Mouse (Mus musculus) embryonic facial prominence, embryonic 15.5 days (tissue): ENCODE measurements at regions not wholly inside any gene's neighbourhood (a gene's known extent, or its start where the extent isn't known, plus 50 kb on each side); places are given as distances from the start of the nearest gene placed in this dataset.

Experiments
- ATAC-seq: fragments of 200-750 bp; cut with Nextera tagmentation; 2 replicates; pipeline ENCODE4 v1.8.0; 2017; ENCODE audit warnings: low read depth, moderate TSS enrichment; ENCODE audit not compliant: insufficient number of reproducible peaks, low FRiP score, low TSS enrichment
- H3K27ac ChIP-seq: fragments of 300-500 bp; sonication (generic); replicated peaks from 2 replicates; pipeline ENCODE4 v1.5.1; 2015; ENCODE audit warnings: mild to moderate bottlenecking, inconsistent platforms
- H3K27me3 ChIP-seq: fragments of 300-500 bp; sonication (generic); 2 replicates; pipeline ENCODE4 v1.6.1; 2015; ENCODE audit warnings: inconsistent platforms
- H3K36me3 ChIP-seq: fragments of 300-500 bp; sonication (generic); 2 replicates; pipeline ENCODE4 v1.6.1; 2015; ENCODE audit warnings: mild to moderate bottlenecking, inconsistent platforms
- H3K4me1 ChIP-seq: fragments of 300-500 bp; sonication (generic); 2 replicates; pipeline ENCODE4 v1.6.1; 2015; ENCODE audit warnings: inconsistent platforms
- H3K4me2 ChIP-seq: fragments of 300-500 bp; sonication (generic); replicated peaks from 2 replicates; pipeline ENCODE4 v1.6.1; 2015; ENCODE audit warnings: mild to moderate bottlenecking, inconsistent platforms
- H3K4me3 ChIP-seq: fragments of 300-500 bp; sonication (generic); replicated peaks from 2 replicates; pipeline ENCODE4 v1.5.1; 2015; ENCODE audit warnings: mild to moderate bottlenecking, inconsistent platforms
- H3K9ac ChIP-seq: fragments of 300-500 bp; sonication (generic); 2 replicates; pipeline ENCODE4 v1.6.1; 2015; ENCODE audit warnings: inconsistent platforms
- H3K9me3 ChIP-seq: fragments of 300-500 bp; sonication (generic); replicated peaks from 2 replicates; pipeline ENCODE4 v1.6.1; 2016; ENCODE audit warnings: inconsistent platforms
- WGBS: fragments of 180-500 bp; shearing (Covaris S2); methylation state at CpG from one replicate; pipeline ENCODE4 v1.1.7; 2015; 5-methylcytosine and 5-hydroxymethylcytosine counted together
- microRNA counts: library from miRNA; unstranded; fragments of <30 nt; microRNA quantifications from one replicate; lab custom pipeline; 2016
- microRNA-seq: library from miRNA; unstranded; fragments of <30 nt; microRNA quantifications from one replicate; pipeline ENCODE4, GENCODE M21; 2016; ENCODE audit warnings: borderline number of aligned reads

DNA sequence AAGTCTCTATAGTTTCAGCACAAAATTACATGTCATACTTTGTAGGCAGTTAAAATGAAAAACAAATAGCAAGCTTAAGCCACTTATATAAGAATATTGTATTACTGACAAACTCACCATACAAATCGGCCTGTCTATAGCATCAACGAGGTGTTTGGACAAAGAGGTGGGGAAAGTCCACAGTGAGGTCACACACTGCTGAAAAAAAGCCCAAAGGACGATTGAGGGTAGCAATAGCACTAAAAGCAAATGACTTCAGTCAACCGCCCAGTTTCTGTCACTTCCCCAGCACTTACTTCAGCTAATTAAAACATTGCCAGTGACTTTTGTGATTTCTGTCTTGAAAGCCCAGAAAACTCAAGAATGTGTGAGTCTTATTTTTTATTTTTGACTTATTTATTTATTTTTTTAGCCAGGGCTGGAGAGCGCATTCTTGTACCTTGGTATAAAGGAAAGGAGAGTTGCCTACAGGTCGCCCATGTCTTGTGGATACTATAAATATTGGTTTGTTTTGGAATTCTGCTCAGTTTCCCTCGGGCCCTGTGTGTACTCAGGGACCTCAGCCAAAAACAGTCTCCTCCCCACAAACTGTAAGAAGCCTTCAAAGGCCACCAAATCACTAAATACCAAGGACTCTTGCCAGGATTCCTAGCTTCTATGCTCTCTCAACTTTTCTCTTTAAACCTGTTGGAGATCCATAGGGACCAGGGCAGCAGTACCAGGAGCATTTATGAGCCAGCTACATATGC is 71.2 kb upstream of the 4933415F23Rik start:
- Histone ChIP-seq H3K9me3 (no peaks in the 10 kb centered on the region), H3K27me3 (no peaks in the 10 kb centered on the region), H3K4me1 (0 out of 2 replicates have a peak, but pooled peaks cover 4% of the 10 kb centered on the region), H3K27ac (no peak overlapping the region), H3K36me3 (no peaks in the 10 kb centered on the region), H3K4me3 (no peak overlapping the region), H3K4me2 (no peak overlapping the region), H3K9ac (no peak overlapping the region)
- WGBS, result 55% methylated on average over 7 of the region's 7 CpGs
- no peak for ATAC-seq

DNA sequence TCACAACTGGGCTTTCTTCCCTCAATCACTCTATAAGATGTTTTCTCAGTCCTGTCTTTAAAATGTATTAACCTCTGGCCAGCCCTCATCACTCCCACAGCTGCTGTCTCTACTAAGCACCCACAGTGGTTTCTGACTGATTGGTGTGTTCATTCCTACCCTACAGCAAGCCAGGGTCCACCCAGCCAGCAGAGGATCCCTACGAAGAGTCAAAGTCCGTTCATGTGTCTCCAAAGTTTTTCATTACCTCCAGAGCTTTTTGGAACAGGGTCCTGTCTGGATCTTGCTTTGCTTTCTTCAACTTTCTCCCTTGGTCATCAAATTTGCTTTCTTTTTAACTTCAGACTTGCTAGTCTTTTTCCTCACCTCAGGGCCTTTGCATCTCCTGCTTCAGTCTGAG is 69.3 kb upstream of the 4933415F23Rik start:
- Histone ChIP-seq H3K4me1 (0 out of 2 replicates have a peak, but pooled peaks cover 4% of the 10 kb centered on the region), H3K4me2 (no peak overlapping the region), H3K27me3 (no peaks in the 10 kb centered on the region), H3K36me3 (no peaks in the 10 kb centered on the region), H3K9ac (no peak overlapping the region), H3K27ac (no peak overlapping the region), H3K4me3 (no peak overlapping the region), H3K9me3 (no peaks in the 10 kb centered on the region)
- no peak for ATAC-seq
- WGBS, result 90% methylated on average over 2 of the region's 2 CpGs

DNA sequence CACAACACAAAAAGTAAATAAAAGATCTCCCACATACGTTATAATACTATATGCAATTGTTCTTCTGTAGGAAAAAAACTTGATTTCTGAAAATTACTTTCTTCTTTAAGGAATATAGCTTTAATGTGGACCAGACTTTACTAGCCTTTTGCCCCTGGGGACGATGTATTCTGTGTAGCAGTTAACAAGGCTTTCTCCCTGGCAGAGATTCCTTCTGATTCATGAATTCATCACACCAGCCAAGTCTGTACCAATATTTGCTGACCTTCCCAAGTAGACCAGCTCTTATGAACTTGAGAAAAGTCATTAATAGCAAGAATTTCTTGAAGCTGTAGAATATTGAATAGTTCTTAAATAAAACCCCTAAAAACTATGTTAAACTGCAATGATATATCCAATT is 68.7 kb upstream of the 4933415F23Rik start:
- H3K4me2 ChIP-seq, result no peak overlapping the region
- H3K4me3 ChIP-seq, result no peak overlapping the region
- no peaks in the 10 kb centered on the region for H3K36me3 ChIP-seq
- H3K27ac ChIP-seq, result no peak overlapping the region
- 0 out of 2 replicates have a peak, but pooled peaks cover 4% of the 10 kb centered on the region for H3K4me1 ChIP-seq
- no peaks in the 10 kb centered on the region for H3K27me3 ChIP-seq
- ATAC-seq, result no peak
- no peak overlapping the region for H3K9ac ChIP-seq
- no peaks in the 10 kb centered on the region for H3K9me3 ChIP-seq
- WGBS, result 69% methylated on average over 2 of the region's 2 CpGs

DNA sequence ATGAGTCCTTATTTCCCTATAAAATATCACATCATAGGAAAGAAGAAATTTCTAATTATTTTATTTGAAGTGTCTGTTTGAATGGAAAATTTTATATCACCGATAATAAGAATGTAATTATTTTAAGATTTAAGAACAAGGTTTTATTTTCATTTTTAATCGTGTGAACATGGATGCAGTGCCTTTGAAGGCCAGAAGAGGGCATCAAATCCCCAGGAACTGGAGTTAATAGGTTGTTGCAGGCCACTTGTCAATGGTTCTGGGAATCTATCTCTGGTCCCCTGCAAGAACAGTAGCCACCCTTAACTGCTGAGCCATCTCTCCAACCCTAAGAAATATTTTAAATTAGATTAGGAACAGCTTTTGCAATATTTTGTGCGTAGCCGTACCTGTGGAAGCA is 66.5 kb upstream of the 4933415F23Rik start:
- H3K36me3 ChIP-seq, result no peaks in the 10 kb centered on the region
- H3K4me2 ChIP-seq, result no peak overlapping the region
- ATAC-seq, result no peak
- H3K27ac ChIP-seq, result no peak overlapping the region
- no peak overlapping the region for H3K9ac ChIP-seq
- H3K27me3 ChIP-seq, result no peaks in the 10 kb centered on the region
- H3K9me3 ChIP-seq, result no peaks in the 10 kb centered on the region
- 0 out of 2 replicates have a peak, but pooled peaks cover 2% of the 10 kb centered on the region for H3K4me1 ChIP-seq
- no peak overlapping the region for H3K4me3 ChIP-seq
- WGBS, result 86% methylated on average over 4 of the region's 4 CpGs

DNA sequence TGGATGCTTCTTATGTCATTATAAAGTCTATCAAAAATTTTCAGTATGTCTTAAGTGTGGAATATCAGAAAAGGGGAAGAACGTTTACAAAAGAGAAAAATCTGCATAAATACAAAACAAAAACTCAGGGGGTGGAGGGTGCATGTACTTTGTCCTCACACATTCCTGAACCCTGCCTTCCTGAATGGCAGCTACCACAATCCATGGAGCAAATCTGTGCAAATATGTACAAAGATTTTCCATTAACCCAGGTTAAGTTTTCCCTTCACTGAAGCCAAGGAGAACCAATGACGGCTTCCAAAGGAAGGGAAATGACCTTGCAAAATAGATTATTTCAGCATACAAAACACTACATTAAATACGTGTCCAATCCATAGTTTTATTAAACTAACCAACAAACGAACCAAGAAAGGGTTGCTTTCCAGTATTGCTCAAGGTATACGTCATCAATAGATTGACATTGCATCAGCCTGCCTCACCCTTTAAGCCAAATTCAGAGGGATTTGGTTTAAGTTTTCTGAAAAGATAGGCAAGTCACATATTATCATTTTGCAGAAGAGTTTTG is 61.4 kb upstream of the 4933415F23Rik start:
- no peaks in the 10 kb centered on the region for H3K9me3 ChIP-seq
- no peak overlapping the region for H3K27ac ChIP-seq
- H3K4me2 ChIP-seq, result no peak overlapping the region
- no peaks in the 10 kb centered on the region for H3K27me3 ChIP-seq
- WGBS, result 80% methylated on average over 5 of the region's 5 CpGs
- H3K4me1 ChIP-seq, result no peaks in the 10 kb centered on the region
- no peak overlapping the region for H3K4me3 ChIP-seq
- H3K9ac ChIP-seq, result no peak overlapping the region
- ATAC-seq, result no peak
- H3K36me3 ChIP-seq, result no peaks in the 10 kb centered on the region

DNA sequence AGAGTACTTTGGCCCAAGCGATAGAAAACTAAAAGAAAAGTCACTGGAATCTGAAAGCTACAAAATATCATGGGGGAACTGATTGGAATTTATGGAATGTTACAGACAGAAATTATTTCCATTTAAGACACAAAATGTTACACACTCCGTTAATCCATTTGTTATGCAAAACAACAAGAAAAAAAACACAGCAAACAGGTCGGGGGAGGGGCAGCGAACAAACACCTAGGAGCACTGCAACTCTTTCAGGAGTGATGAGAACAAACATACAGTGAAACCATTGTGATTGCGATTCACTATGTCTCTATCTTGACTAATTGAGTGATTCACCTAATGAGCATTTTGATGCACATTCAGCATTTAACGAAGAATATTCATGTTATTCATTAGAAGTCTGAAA is 60.7 kb upstream of the 4933415F23Rik start:
- no peak overlapping the region for H3K4me2 ChIP-seq
- no peaks in the 10 kb centered on the region for H3K27me3 ChIP-seq
- H3K4me3 ChIP-seq, result no peak overlapping the region
- H3K27ac ChIP-seq, result no peak overlapping the region
- 77% methylated on average over 6 of the region's 6 CpGs for whole genome bisulfite sequencing
- no peak for ATAC-seq
- no peaks in the 10 kb centered on the region for H3K36me3 ChIP-seq
- no peaks in the 10 kb centered on the region for H3K4me1 ChIP-seq
- no peaks in the 10 kb centered on the region for H3K9me3 ChIP-seq
- H3K9ac ChIP-seq, result no peak overlapping the region

MicroRNA genes in the stretch of these regions (microRNA counts, 519-probe panel; counts per million panel counts)
- microRNA mmu-miR-30a (lab: Ali Mortazavi, UCI), result 3,212 counts per million, percentile 76 among the panel's probes with 10 or more counts
- 3,844 counts per million, percentile 90 among the panel's probes with 10 or more counts for microRNA mmu-miR-30c (lab: Ali Mortazavi, UCI)

Small RNA genes lying in the stretch of these regions (microRNA-seq; reads per million reads assigned to microRNA genes)
- gene Mir30a, result 4,828 reads per million, percentile 89 among the genes with 10 or more reads in this experiment
- 24.8 reads per million, percentile 39 among the genes with 10 or more reads in this experiment for gene Mir30c-2
